Mouse (Mus musculus) urinary bladder, postnatal 25 days (tissue): Measurements from ENCODE around the gene Ugt8a.

Experiments
- DNase-seq: peaks from one replicate; pipeline ENCODE4 v3.0.0; 2022; ENCODE audit warnings: low spot score

Gene Ugt8a

GRCm38 (mm10) chr3:125861601-125862000 lies 76.8 kb downstream of the Ugt8a start:
- no peak for DNase-seq

GRCm38 (mm10) chr3:125849163-125849872 lies 89.1 kb downstream of the Ugt8a start:
- DNase-seq = no peak

- DNase-seq = no peak
Measured at GRCm38 (mm10) chr3:125828051-125828450, 110.4 kb downstream of the Ugt8a start.

- DNase-seq = no peak
Measured at GRCm38 (mm10) chr3:125827256-125827655, 111.2 kb downstream of the Ugt8a start.

- DNase-seq = no peak
Measured at GRCm38 (mm10) chr3:125819741-125820140, 118.7 kb downstream of the Ugt8a start.
